Mouse (Mus musculus) mesoderm, embryonic 11.5 days (tissue): ENCODE results near the gene Snrpb2.

ENCODE experiments used
- DNase-seq: peaks from one replicate; pipeline ENCODE4 v3.0.0-alpha.2; 2012; ENCODE audit warnings: low read depth, low spot score

The Snrpb2 gene

DNA sequence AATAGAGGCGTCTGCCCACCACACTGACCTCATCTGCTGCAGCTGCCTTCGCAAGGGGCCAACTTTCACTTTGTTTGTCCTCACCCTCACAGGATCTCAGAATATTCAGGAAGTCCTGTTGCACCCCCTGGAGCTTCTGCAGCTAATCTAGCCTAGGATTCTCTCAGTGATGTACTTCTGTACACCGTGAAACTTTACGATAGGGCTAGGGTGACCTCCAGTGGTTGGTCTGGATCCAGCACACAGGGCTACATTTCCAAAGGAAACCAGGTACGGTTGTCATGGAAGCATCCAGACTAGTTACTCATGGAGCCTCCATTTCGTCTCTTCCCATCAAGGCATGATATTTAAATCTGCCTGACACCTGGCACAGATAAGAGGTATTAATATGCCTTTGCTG is 30.9 kb downstream of the Snrpb2 start:
- peak; percentile 75 for DNase-seq

DNA sequence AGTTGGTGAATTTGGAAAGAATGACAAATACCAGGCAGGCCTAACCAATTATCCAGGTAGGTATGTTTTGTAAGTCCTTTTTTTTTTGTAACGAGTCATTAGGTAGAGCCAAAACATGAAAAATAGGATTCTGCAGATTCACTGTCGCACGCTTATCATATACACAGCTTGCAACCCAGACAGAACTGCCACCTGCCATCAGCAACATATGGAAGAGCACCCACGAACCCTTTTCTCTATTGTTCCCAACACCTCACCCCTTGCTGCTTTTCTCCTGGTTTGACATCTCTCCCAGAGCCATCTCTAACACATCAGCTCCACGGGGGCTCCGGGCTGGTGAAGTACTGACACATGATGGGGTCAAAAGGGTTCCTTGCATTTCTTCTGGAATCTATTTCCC is 31.9 kb downstream of the Snrpb2 start:
- no peak for DNase-seq

DNA sequence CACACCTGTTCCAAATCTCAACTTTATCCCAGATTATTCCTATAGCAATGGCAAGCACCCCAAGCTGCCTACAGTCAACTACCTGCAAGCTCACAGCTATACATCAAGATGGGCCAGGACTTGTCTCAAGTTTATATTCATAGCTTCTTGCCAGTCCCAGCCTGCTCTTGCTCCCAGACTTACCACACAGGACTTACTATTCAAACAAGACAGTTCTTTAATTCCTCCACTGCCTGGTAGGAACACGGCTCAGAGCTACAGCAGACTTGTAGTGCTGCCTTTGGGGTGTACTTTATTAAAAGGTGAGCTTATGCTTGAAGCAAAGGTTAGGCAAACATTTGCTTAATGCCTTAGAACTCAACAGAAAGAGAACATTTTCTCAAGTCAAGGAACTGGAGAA is 34.3 kb downstream of the Snrpb2 start:
- DNase-seq, result no peak

DNA sequence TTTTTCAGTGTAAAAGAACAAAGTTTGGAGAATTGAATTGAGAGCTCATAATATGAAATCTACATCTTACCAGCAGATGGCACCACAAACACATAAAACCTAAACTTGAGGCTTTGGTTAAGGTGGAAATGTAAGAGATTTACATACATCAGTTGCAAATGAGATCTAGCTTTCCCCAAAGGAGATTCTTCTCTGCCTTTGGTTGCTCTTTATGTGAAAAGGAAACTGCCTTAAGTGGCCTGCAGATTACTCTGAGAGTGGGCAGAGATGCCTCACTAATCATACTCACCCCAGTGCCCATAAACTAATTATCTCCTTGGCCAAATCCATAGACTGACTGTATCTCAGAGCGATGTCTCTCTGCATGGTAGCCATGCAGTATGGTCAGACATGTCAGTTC is 51.0 kb downstream of the Snrpb2 start:
- DNase-seq, result peak; percentile 62

DNA sequence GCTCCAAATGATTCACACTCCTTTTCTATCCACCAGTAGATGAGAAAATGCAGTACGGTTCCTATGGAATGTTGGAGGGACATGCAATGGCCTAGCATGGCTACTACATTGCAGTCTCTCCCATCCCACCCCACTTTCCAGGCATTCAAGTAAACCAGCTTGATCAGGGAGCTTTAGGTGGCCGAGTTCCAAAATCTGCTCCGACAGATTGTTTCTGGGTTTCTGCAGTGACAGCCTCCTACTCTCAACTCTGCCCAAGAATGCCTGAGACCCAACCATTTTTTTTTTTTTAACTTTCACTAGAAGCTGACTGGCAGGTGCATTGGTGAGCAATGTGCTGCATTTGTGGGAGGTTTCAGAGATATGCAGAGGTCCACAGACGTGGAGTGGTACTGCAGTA is 51.9 kb downstream of the Snrpb2 start:
- no peak for DNase-seq

DNA sequence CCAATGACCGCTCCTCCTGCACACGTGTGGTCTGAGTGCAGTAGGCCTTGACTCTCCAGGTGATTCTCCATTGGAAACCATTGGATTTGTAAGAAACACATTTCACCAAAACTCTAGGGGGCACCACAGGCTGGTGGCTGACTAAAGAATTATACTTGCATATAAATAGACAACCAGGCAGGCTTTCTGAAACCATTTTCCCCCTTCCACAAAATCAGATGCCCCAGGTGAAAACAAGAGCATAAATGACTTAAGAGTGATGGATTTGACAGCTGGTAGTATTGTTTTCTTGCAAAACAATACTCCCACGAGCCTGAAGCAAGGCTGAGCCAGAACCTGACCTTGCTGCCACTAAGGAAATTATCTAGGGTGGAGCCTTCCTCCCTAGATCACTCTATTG is 54.6 kb downstream of the Snrpb2 start:
- no peak for DNase-seq

DNA sequence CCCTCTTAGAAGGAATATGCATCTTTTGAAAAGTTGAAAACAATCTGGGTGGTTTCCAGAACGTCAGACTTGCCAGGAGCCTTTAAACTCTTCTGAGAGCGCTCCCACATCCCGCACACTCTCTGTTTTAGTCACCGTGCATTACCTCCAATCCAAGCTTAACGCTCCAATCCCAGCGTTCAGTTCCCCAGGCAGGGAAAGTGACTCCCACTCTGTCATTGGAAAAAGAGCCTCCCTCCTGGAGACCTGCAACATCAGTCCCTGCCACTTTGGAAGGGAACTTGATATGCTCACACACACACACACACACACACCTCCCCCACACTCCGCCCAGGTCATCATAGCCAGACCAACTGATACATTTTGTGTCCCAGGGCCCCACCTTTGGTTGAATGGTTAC is 55.4 kb downstream of the Snrpb2 start:
- DNase-seq, result no peak
